Mouse (Mus musculus) retina, embryonic 14.5 days (tissue): ENCODE results near the gene Atp2c1.
A peak's percentile ranks its signal among the peaks of the same experiment; 100 is the strongest.

Experiments used
- DNase-seq: peaks from one replicate; pipeline ENCODE4 v3.0.0-alpha.2; 2015; ENCODE audit warnings: low spot score

Atp2c1 gene

GRCm38 (mm10) chr9:105527219-105527618 lies at the start of gene Atp2c1:
Atp2c1 (minus strand) TSS chr9:105527319.
- DNase-seq: no peak

GRCm38 (mm10) chr9:105557452-105557851 lies 30.3 kb upstream of the Atp2c1 start:
- DNase-seq: no peak

- no peak for DNase-seq
These were observed 29.1 kb upstream of the Atp2c1 start for GRCm38 (mm10) chr9:105556141-105556735.

GRCm38 (mm10) chr9:105554439-105554807 lies 27.3 kb upstream of the Atp2c1 start:
- DNase-seq: no peak

- DNase-seq: no peak
These were observed 26.7 kb upstream of the Atp2c1 start for GRCm38 (mm10) chr9:105553629-105554438.

GRCm38 (mm10) chr9:105551407-105551806 lies 24.3 kb upstream of the Atp2c1 start:
- no peak for DNase-seq

- no peak for DNase-seq
These were observed 22.0 kb upstream of the Atp2c1 start for GRCm38 (mm10) chr9:105549096-105549495.

- no peak for DNase-seq
These were observed 17.1 kb upstream of the Atp2c1 start for GRCm38 (mm10) chr9:105544013-105544750.

- DNase-seq: no peak
These were observed 10.4 kb upstream of the Atp2c1 start for GRCm38 (mm10) chr9:105537473-105537872.

GRCm38 (mm10) chr9:105536877-105537276 lies 9.8 kb upstream of the Atp2c1 start:
- no peak for DNase-seq

GRCm38 (mm10) chr9:105525355-105525754 lies 1.8 kb downstream of the Atp2c1 start:
- DNase-seq: peak; percentile 20

- DNase-seq: no peak
These were observed 4.1 kb downstream of the Atp2c1 start for GRCm38 (mm10) chr9:105523038-105523437.

- DNase-seq: no peak
These were observed 5.1 kb downstream of the Atp2c1 start for GRCm38 (mm10) chr9:105522063-105522462.

- DNase-seq: no peak
These were observed 6.2 kb downstream of the Atp2c1 start for GRCm38 (mm10) chr9:105520776-105521552.

GRCm38 (mm10) chr9:105519278-105519883 lies 7.7 kb downstream of the Atp2c1 start:
- peak; percentile 60 for DNase-seq

- DNase-seq: no peak
These were observed 23.4 kb downstream of the Atp2c1 start for GRCm38 (mm10) chr9:105503690-105504089.

- DNase-seq: no peak
These were observed 24.7 kb downstream of the Atp2c1 start for GRCm38 (mm10) chr9:105502389-105502788.

GRCm38 (mm10) chr9:105495316-105496174 lies 31.6 kb downstream of the Atp2c1 start:
- peak; percentile 90 for DNase-seq

GRCm38 (mm10) chr9:105494553-105495315 lies 32.4 kb downstream of the Atp2c1 start:
- peak; percentile 95 for DNase-seq

GRCm38 (mm10) chr9:105492744-105493143 lies 34.4 kb downstream of the Atp2c1 start:
- DNase-seq: no peak
